Mouse (Mus musculus) midbrain, embryonic 13.5 days (tissue): ENCODE measurements around the gene Tmem219. TPM values are rescaled to one million over a fixed set of nuclear protein-coding genes. Genes with fewer than 3 reads are reported as not detected.
A peak's percentile ranks its signal among the peaks of the same experiment; 100 is the strongest.

Experiments used
- ATAC-seq: fragments of 200-750 bp; cut with Nextera tagmentation; 2 replicates; pipeline ENCODE4 v1.8.0; 2017; ENCODE audit warnings: mild to moderate bottlenecking, moderate TSS enrichment, moderate library complexity
- H3K27ac ChIP-seq: fragments of 300-500 bp; sonication (generic); 2 replicates; pipeline ENCODE4 v1.5.1; 2015; ENCODE audit warnings: inconsistent platforms, mild to moderate bottlenecking, moderate library complexity
- H3K27me3 ChIP-seq: fragments of 300-500 bp; sonication (generic); 2 replicates; pipeline ENCODE4 v1.6.1; 2015; ENCODE audit warnings: mild to moderate bottlenecking, inconsistent platforms
- H3K36me3 ChIP-seq: fragments of 300-500 bp; sonication (generic); 2 replicates; pipeline ENCODE4 v1.6.1; 2015; ENCODE audit warnings: mild to moderate bottlenecking, inconsistent platforms
- H3K4me1 ChIP-seq: fragments of 300-500 bp; sonication (generic); replicated peaks from 2 replicates; pipeline ENCODE4 v1.6.1; 2015; ENCODE audit warnings: inconsistent platforms
- H3K4me2 ChIP-seq: fragments of 300-500 bp; sonication (generic); replicated peaks from 2 replicates; pipeline ENCODE4 v1.6.1; 2015; ENCODE audit warnings: moderate library complexity, mild to moderate bottlenecking, inconsistent platforms
- H3K4me3 ChIP-seq: fragments of 300-500 bp; sonication (generic); replicated peaks from 2 replicates; pipeline ENCODE4 v1.5.1; 2015; ENCODE audit warnings: mild to moderate bottlenecking, inconsistent platforms
- H3K9ac ChIP-seq: fragments of 300-500 bp; sonication (generic); replicated peaks from 2 replicates; pipeline ENCODE4 v1.6.1; 2015; ENCODE audit warnings: mild to moderate bottlenecking, inconsistent platforms
- H3K9me3 ChIP-seq: fragments of 300-500 bp; sonication (generic); 2 replicates; pipeline ENCODE4 v1.6.1; 2016; ENCODE audit warnings: mild to moderate bottlenecking, inconsistent platforms
- WGBS: fragments of 180-500 bp; shearing (Covaris S2); methylation state at CpG from one replicate; pipeline ENCODE4 v1.1.7; 2015; 5-methylcytosine and 5-hydroxymethylcytosine counted together
- polyA plus RNA-seq: library from polyadenylated mRNA; unstranded; fragments of >200 nt; fragmentation: Nextera tagmentation; extraction: Ambion mirVana; gene quantifications from 2 replicates; pipeline ENCODE4 v1.2.1, GENCODE M21; 2015

Gene Tmem219
- polyA plus RNA-seq, 1 experiment from 2014 or later, result 33.2 TPM

GRCm38 (mm10) chr7:126860987-126861386 is 61.7 kb downstream of the Tmem219 start:
- Histone ChIP-seq H3K27ac (no peak overlapping the region), H3K4me1 (peaks cover 30% of the 10 kb centered on the region)

GRCm38 (mm10) chr7:126856741-126857420 is 65.8 kb downstream of the Tmem219 start:
- Histone ChIP-seq H3K27me3 (no peaks in the 10 kb centered on the region), H3K4me3 (no peak overlapping the region), H3K36me3 (peaks cover 76% of the 10 kb centered on the region), H3K9me3 (no peaks in the 10 kb centered on the region), H3K27ac (no peak overlapping the region), H3K4me1 (peaks cover 9% of the 10 kb centered on the region), H3K9ac (no peak overlapping the region), H3K4me2 (no peak overlapping the region)
- 78% methylated on average over 9 of the region's 9 CpGs for WGBS
- no peak for ATAC-seq

More at GRCm38 (mm10) chr7:126860987-126861386, 61.7 kb downstream of the Tmem219 start:
- 79% methylated on average over 5 of the region's 5 CpGs for WGBS
- Histone ChIP-seq H3K36me3 (peaks cover 60% of the 10 kb centered on the region), H3K4me3 (peak overlapping the region; percentile 66), H3K9me3 (no peaks in the 10 kb centered on the region), H3K27me3 (no peaks in the 10 kb centered on the region), H3K9ac (peak overlapping the region; percentile 66), H3K4me2 (peak overlapping the region; percentile 83)
- ATAC-seq, result no peak

GRCm38 (mm10) chr7:126855641-126856040 is 67.1 kb downstream of the Tmem219 start:
- Histone ChIP-seq H3K9ac (no peak overlapping the region), H3K9me3 (no peaks in the 10 kb centered on the region), H3K27me3 (no peaks in the 10 kb centered on the region; the same call in 1 of the 2 replicates), H3K36me3 (peaks cover 81% of the 10 kb centered on the region), H3K4me1 (peaks cover 1% of the 10 kb centered on the region), H3K4me2 (no peak overlapping the region), H3K4me3 (no peak overlapping the region), H3K27ac (no peak overlapping the region)
- WGBS, result 85% methylated on average over 3 of the region's 3 CpGs
- no peak for ATAC-seq

GRCm38 (mm10) chr7:126853454-126853853 is 69.3 kb downstream of the Tmem219 start:
- Histone ChIP-seq H3K4me1 (peaks cover 11% of the 10 kb centered on the region), H3K4me3 (no peak overlapping the region), H3K27ac (no peak overlapping the region), H3K36me3 (peaks cover 67% of the 10 kb centered on the region), H3K9me3 (no peaks in the 10 kb centered on the region), H3K27me3 (peaks cover 16% of the 10 kb centered on the region), H3K4me2 (no peak overlapping the region), H3K9ac (no peak overlapping the region)
- ATAC-seq, result no peak
- 93% methylated on average over 5 of the region's 5 CpGs for WGBS

- peaks cover 20% of the 10 kb centered on the region for H3K27me3 ChIP-seq
- no peak overlapping the region for H3K9ac ChIP-seq
- WGBS, result 36% methylated on average over 12 of the region's 12 CpGs
- H3K9me3 ChIP-seq, result no peaks in the 10 kb centered on the region
- H3K36me3 ChIP-seq, result peaks cover 47% of the 10 kb centered on the region
- peaks cover 27% of the 10 kb centered on the region for H3K4me1 ChIP-seq
- H3K4me2 ChIP-seq, result no peak overlapping the region
- H3K27ac ChIP-seq, result no peak overlapping the region
- no peak overlapping the region for H3K4me3 ChIP-seq
- ATAC-seq, result no peak
Measured at GRCm38 (mm10) chr7:126851192-126851591, 71.5 kb downstream of the Tmem219 start.

- no peaks in the 10 kb centered on the region for H3K9me3 ChIP-seq
- H3K36me3 ChIP-seq, result peaks cover 37% of the 10 kb centered on the region
- WGBS, result 89% methylated on average over 6 of the region's 6 CpGs
- no peak overlapping the region for H3K4me2 ChIP-seq
- H3K27me3 ChIP-seq, result peaks cover 20% of the 10 kb centered on the region
- peaks cover 27% of the 10 kb centered on the region for H3K4me1 ChIP-seq
- ATAC-seq, result no peak
- no peak overlapping the region for H3K4me3 ChIP-seq
- H3K27ac ChIP-seq, result no peak overlapping the region
- H3K9ac ChIP-seq, result no peak overlapping the region
Measured at GRCm38 (mm10) chr7:126850161-126850560, 72.6 kb downstream of the Tmem219 start.

- peaks cover 24% of the 10 kb centered on the region for H3K36me3 ChIP-seq
- no peak overlapping the region for H3K27ac ChIP-seq
- H3K4me3 ChIP-seq, result peak overlapping the region; percentile 53
- H3K4me2 ChIP-seq, result peak overlapping the region; percentile 99
- H3K4me1 ChIP-seq, result peaks cover 27% of the 10 kb centered on the region
- peak; percentile 26; the same call in 1 of the 2 replicates for ATAC-seq
- peaks cover 20% of the 10 kb centered on the region for H3K27me3 ChIP-seq
- no peaks in the 10 kb centered on the region for H3K9me3 ChIP-seq
- WGBS, result 23% methylated on average over 10 of the region's 10 CpGs
- peak overlapping the region; percentile 74 for H3K9ac ChIP-seq
Measured at GRCm38 (mm10) chr7:126848794-126849193, 73.9 kb downstream of the Tmem219 start.

GRCm38 (mm10) chr7:126847421-126848398 is 75.0 kb downstream of the Tmem219 start:
- Histone ChIP-seq H3K4me1 (peaks cover 27% of the 10 kb centered on the region), H3K4me2 (peak overlapping the region; percentile 99), H3K36me3 (peaks cover 13% of the 10 kb centered on the region), H3K27me3 (peaks cover 20% of the 10 kb centered on the region), H3K9ac (peak overlapping the region; percentile 74), H3K27ac (no peak overlapping the region), H3K9me3 (no peaks in the 10 kb centered on the region), H3K4me3 (peak overlapping the region; percentile 53)
- peak; percentile 68 for ATAC-seq
- WGBS, result under 1% methylated on average over 70 of the region's 74 CpGs

GRCm38 (mm10) chr7:126847116-126847420 is 75.6 kb downstream of the Tmem219 start, which contains the start of gene Doc2a:
Gene Doc2a, plus strand, starts transcription at chr7:126847416.
- H3K4me3 ChIP-seq, result peak within 1 kb of the TSS; percentile 53
- WGBS, result 23% methylated on average over 4 of the region's 4 CpGs
- no peak within 1 kb of the TSS for H3K27ac ChIP-seq
- H3K36me3 ChIP-seq, result peaks cover 7% of the 10 kb centered on the region
- H3K4me1 ChIP-seq, result peaks cover 27% of the 10 kb centered on the region
- H3K9me3 ChIP-seq, result no peaks in the 10 kb centered on the region
- peak within 1 kb of the TSS; percentile 74 for H3K9ac ChIP-seq
- no peak for ATAC-seq
- H3K4me2 ChIP-seq, result peak within 1 kb of the TSS; percentile 99
- peaks cover 20% of the 10 kb centered on the region for H3K27me3 ChIP-seq

GRCm38 (mm10) chr7:126845516-126845915 is 77.2 kb downstream of the Tmem219 start:
- Histone ChIP-seq H3K4me1 (peaks cover 27% of the 10 kb centered on the region), H3K36me3 (no peaks in the 10 kb centered on the region), H3K4me2 (no peak overlapping the region), H3K9ac (no peak overlapping the region), H3K27ac (no peak overlapping the region), H3K4me3 (no peak overlapping the region), H3K27me3 (peaks cover 20% of the 10 kb centered on the region), H3K9me3 (no peaks in the 10 kb centered on the region)
- ATAC-seq, result no peak
- 53% methylated on average over 2 of the region's 2 CpGs for WGBS

GRCm38 (mm10) chr7:126843276-126843675 is 79.4 kb downstream of the Tmem219 start:
- Histone ChIP-seq H3K27me3 (peaks cover 2% of the 10 kb centered on the region), H3K4me1 (peaks cover 14% of the 10 kb centered on the region), H3K9me3 (no peaks in the 10 kb centered on the region), H3K36me3 (no peaks in the 10 kb centered on the region), H3K4me3 (no peak overlapping the region), H3K9ac (no peak overlapping the region), H3K4me2 (no peak overlapping the region), H3K27ac (no peak overlapping the region)
- no peak for ATAC-seq
- WGBS, result 86% methylated on average over 9 of the region's 9 CpGs
